Mouse (Mus musculus): ENCODE results near the gene Notch1. TPM values are rescaled to one million over a fixed set of nuclear protein-coding genes. Genes with fewer than 3 reads are reported as not detected.

Gene Notch1
- polyA plus RNA-seq (2012; rRNA removed): 31.2 and 38.9 TPM in 2 replicates

GRCm38 (mm10) chr2:26516275-26516674 lies at the start of gene Notch1:
TSS of gene Notch1 (minus strand) at chr2:26516663.

GRCm38 (mm10) chr2:26444946-26445665 lies 71.4 kb downstream of the Notch1 start, which contains the start of gene Sec16a:
TSS of gene Sec16a (minus strand) at chr2:26445216.

GRCm38 (mm10) chr2:26408515-26409356 lies 107.7 kb downstream of the Notch1 start, which contains the start of gene Inpp5e:
TSS of gene Inpp5e (minus strand) at chr2:26409203.

Other genes starting within 250 kb of the Notch1 start
- 0.35 and 0.47 TPM in 2 replicates for gene Ccdc187, start 222.1 kb downstream of the Notch1 start, polyA plus RNA-seq (2012; rRNA removed)
- 21.9 and 25.6 TPM in 2 replicates for gene Gpsm1, start 201.1 kb downstream of the Notch1 start, polyA plus RNA-seq (2012; rRNA removed)
- gene Dnlz, start 164.6 kb downstream of the Notch1 start, polyA plus RNA-seq (2012; rRNA removed): 19.7 and 32.2 TPM in 2 replicates
- gene Card9, start 155.7 kb downstream of the Notch1 start, polyA plus RNA-seq (2012; rRNA removed): 3.8 and 3.9 TPM in 2 replicates
- gene Snapc4, start 136.0 kb downstream of the Notch1 start, polyA plus RNA-seq (2012; rRNA removed): 27.1 and 27.9 TPM in 2 replicates
- 68.7 and 77.9 TPM in 2 replicates for gene Entr1, start 127.3 kb downstream of the Notch1 start, polyA plus RNA-seq (2012; rRNA removed)
- 25.1 and 27.1 TPM in 2 replicates for gene Pmpca, start 127.3 kb downstream of the Notch1 start, polyA plus RNA-seq (2012; rRNA removed)
- gene Inpp5e, start 107.5 kb downstream of the Notch1 start, polyA plus RNA-seq (2012; rRNA removed): 22.3 and 24.9 TPM in 2 replicates
- 95.3 and 112 TPM in 2 replicates for gene Sec16a, start 71.4 kb downstream of the Notch1 start, polyA plus RNA-seq (2012; rRNA removed)
- gene Egfl7, start 63.4 kb upstream of the Notch1 start, polyA plus RNA-seq (2012; rRNA removed): 112 TPM in 2 replicates
- gene Gm20532, start 70.0 kb upstream of the Notch1 start, polyA plus RNA-seq (2012; rRNA removed): not detected in 2 replicates
- 178 and 189 TPM in 2 replicates for gene Agpat2, start 87.8 kb upstream of the Notch1 start, polyA plus RNA-seq (2012; rRNA removed)
- gene Fam69b, start 111.8 kb upstream of the Notch1 start, polyA plus RNA-seq (2012; rRNA removed): 19.7 and 24.7 TPM in 2 replicates
- not detected in 2 replicates for gene Lcn4, start 154.6 kb upstream of the Notch1 start, polyA plus RNA-seq (2012; rRNA removed)